Mouse (Mus musculus) lung, adult 2 months (tissue): Measurements from ENCODE around the gene Stoml2. TPM values are rescaled to one million over a fixed set of nuclear protein-coding genes. Genes with fewer than 3 reads are reported as not detected.

ENCODE experiments used
- DNase-seq: peaks from one replicate; pipeline ENCODE4 v3.0.0; 2022
- H3K4me1 ChIP-seq: fragments of 200-500 bp; 2 replicates; pipeline ENCODE4 v1.6.1; 2011; ENCODE audit warnings: low read length; ENCODE audit not compliant: control insufficient read depth, insufficient read depth
- H3K4me3 ChIP-seq: fragments of 200-500 bp; replicated peaks from 2 replicates; pipeline ENCODE3; 2011; ENCODE audit warnings: low read depth, mild to moderate bottlenecking, control low read depth, low read length; ENCODE audit errors: extremely low read depth
- CTCF ChIP-seq: fragments of 200-500 bp; IDR thresholded peaks from 2 replicates; pipeline ENCODE4 v1.5.1; 2011; ENCODE audit warnings: mild to moderate bottlenecking, low read length, control low read depth; ENCODE audit not compliant: insufficient read depth
- POLR2A ChIP-seq: fragments of 200-500 bp; IDR thresholded peaks from 2 replicates; pipeline ENCODE4 v1.6.1; 2011; ENCODE audit warnings: low read depth, mild to moderate bottlenecking, control low read depth, low read length, borderline replicate concordance; ENCODE audit errors: extremely low read depth
- WGBS: fragments of 180-500 bp; shearing (Covaris S2); methylation state at CpG from one replicate; pipeline ENCODE4 v1.1.7; 2018; 5-methylcytosine and 5-hydroxymethylcytosine counted together
- polyA plus RNA-seq: library from polyadenylated mRNA; depleted of rRNA; stranded (reverse); fragments of >200 nt; gene quantifications from 2 replicates; pipeline ENCODE4 v1.2.3, GENCODE M21; 2012; rRNA removed

Stoml2 gene
- 44.9 and 56.6 TPM in 2 replicates for polyA plus RNA-seq

- H3K4me1 ChIP-seq = peaks cover 4% of the 10 kb centered on the region; the same call in 1 of the 2 replicates
- WGBS = 1% methylated on average over 38 of the region's 38 CpGs
- H3K4me3 ChIP-seq = peak within 1 kb of the TSS; percentile 82
- peak; percentile 87 for DNase-seq
- TF ChIP-seq CTCF = no peak
- TF ChIP-seq POLR2A = peak; percentile 76; the same call in 1 of the 2 replicates
Measured at GRCm38 (mm10) chr4:43031237-43031995, at the start of gene Stoml2. Gene Stoml2 (minus strand): TSS chr4:43031710.

- DNase-seq = no peak
- WGBS = 38% methylated on average over 7 of the region's 7 CpGs
- no peaks in the 10 kb centered on the region for H3K4me1 ChIP-seq
- no peak for TF ChIP-seq POLR2A
- TF ChIP-seq CTCF = no peak
- H3K4me3 ChIP-seq = no peak overlapping the region
Measured at GRCm38 (mm10) chr4:43078071-43078718, 46.7 kb upstream of the Stoml2 start.

- Histone ChIP-seq H3K4me1 (no peaks in the 10 kb centered on the region), H3K4me3 (no peak overlapping the region)
- TF ChIP-seq CTCF (no peak), POLR2A (no peak)
- no peak for DNase-seq
Measured at GRCm38 (mm10) chr4:43074923-43075322, 43.4 kb upstream of the Stoml2 start.

GRCm38 (mm10) chr4:43065471-43065870 is 34.0 kb upstream of the Stoml2 start:
- no peak for DNase-seq
- no peak overlapping the region for H3K4me3 ChIP-seq
- 97% methylated on average over 4 of the region's 4 CpGs for WGBS
- peaks cover 3% of the 10 kb centered on the region for H3K4me1 ChIP-seq
- TF ChIP-seq POLR2A (no peak), CTCF (no peak)

GRCm38 (mm10) chr4:43060286-43060685 is 28.8 kb upstream of the Stoml2 start:
- 0 out of 2 replicates have a peak, but pooled peaks cover 2% of the 10 kb centered on the region for H3K4me1 ChIP-seq
- no peak for DNase-seq
- H3K4me3 ChIP-seq = no peak overlapping the region
- TF ChIP-seq POLR2A = no peak
- TF ChIP-seq CTCF = no peak
- 44% methylated on average over 3 of the region's 3 CpGs for WGBS

GRCm38 (mm10) chr4:43059697-43060096 is 28.2 kb upstream of the Stoml2 start:
- WGBS = 23% methylated on average over 3 of the region's 3 CpGs
- H3K4me1 ChIP-seq = 0 out of 2 replicates have a peak, but pooled peaks cover 2% of the 10 kb centered on the region
- H3K4me3 ChIP-seq = no peak overlapping the region
- DNase-seq = no peak
- TF ChIP-seq POLR2A = no peak
- no peak for TF ChIP-seq CTCF

- DNase-seq = peak; percentile 91
- no peak for TF ChIP-seq CTCF
- TF ChIP-seq POLR2A = peak; percentile 83; the same call in 1 of the 2 replicates
Measured at GRCm38 (mm10) chr4:43058753-43059654, 27.5 kb upstream of the Stoml2 start, which contains the start of gene Unc13b. Gene Unc13b (plus strand): TSS chr4:43058953.

GRCm38 (mm10) chr4:43058392-43058752 is 26.9 kb upstream of the Stoml2 start:
- Histone ChIP-seq H3K4me1 (0 out of 2 replicates have a peak, but pooled peaks cover 2% of the 10 kb centered on the region), H3K4me3 (peak overlapping the region; percentile 61)
- TF ChIP-seq POLR2A (no peak), CTCF (no peak)
- WGBS = 20% methylated on average over 8 of the region's 8 CpGs
- no peak for DNase-seq

More at GRCm38 (mm10) chr4:43058753-43059654, 27.5 kb upstream of the Stoml2 start, which contains the start of gene Unc13b:
- WGBS = under 1% methylated on average over 88 of the region's 90 CpGs
- Histone ChIP-seq H3K4me1 (0 out of 2 replicates have a peak, but pooled peaks cover 2% of the 10 kb centered on the region), H3K4me3 (peak within 1 kb of the TSS; percentile 80)

GRCm38 (mm10) chr4:43057654-43058053 is 26.1 kb upstream of the Stoml2 start:
- DNase-seq = no peak
- Histone ChIP-seq H3K4me1 (0 out of 2 replicates have a peak, but pooled peaks cover 2% of the 10 kb centered on the region), H3K4me3 (no peak overlapping the region)
- TF ChIP-seq POLR2A (no peak), CTCF (no peak)
- 79% methylated on average over 5 of the region's 5 CpGs for WGBS
